Mouse (Mus musculus) myocyte (in vitro differentiated cells): ENCODE measurements around the gene Uxs1.

Source experiments
- E2F4 ChIP-seq: IDR thresholded peaks from one replicate; pipeline ENCODE4 v1.6.1; 2011; ENCODE audit warnings: mild to moderate bottlenecking, control low read depth, moderate library complexity; ENCODE audit not compliant: insufficient read depth
- MAX ChIP-seq: IDR thresholded peaks from one replicate; pipeline ENCODE4 v1.6.1; 2011; ENCODE audit warnings: low read depth, mild to moderate bottlenecking, control low read depth
- POLR2A ChIP-seq: IDR thresholded peaks from one replicate; pipeline ENCODE4 v1.6.1; 2011; ENCODE audit warnings: low read depth, mild to moderate bottlenecking, control low read depth, moderate library complexity; ENCODE audit not compliant: insufficient read length
- POLR2AphosphoS2 ChIP-seq: IDR thresholded peaks from one replicate; pipeline ENCODE4 v1.6.1; 2011; ENCODE audit warnings: low read depth, control low read depth; ENCODE audit not compliant: insufficient read length
- TCF12 ChIP-seq: IDR thresholded peaks from one replicate; pipeline ENCODE4 v1.6.1; 2011; ENCODE audit warnings: mild to moderate bottlenecking, control low read depth; ENCODE audit not compliant: poor library complexity, insufficient read depth, severe bottlenecking
- TCF3 ChIP-seq: IDR thresholded peaks from one replicate; pipeline ENCODE4 v1.6.1; 2011; ENCODE audit warnings: low read depth, control low read depth; ENCODE audit not compliant: insufficient read length
- USF1 ChIP-seq: IDR thresholded peaks from one replicate; pipeline ENCODE4 v1.6.1; 2011; ENCODE audit warnings: low read depth, mild to moderate bottlenecking, control low read depth, moderate library complexity

GRCm38 (mm10) chr1:43822586-43822985, 5.0 kb downstream of the Uxs1 start:
- no peak for TF ChIP-seq TCF3
- TF ChIP-seq E2F4 = no peak
- no peak for TF ChIP-seq POLR2A
- TF ChIP-seq TCF12 = no peak
- TF ChIP-seq USF1 = no peak
- no peak for TF ChIP-seq MAX
- no peak for TF ChIP-seq POLR2AphosphoS2
